Mouse (Mus musculus) right cerebral cortex, postnatal 14 days (tissue): ENCODE data around the gene Plxnb2.

ENCODE experiments used
- DNase-seq: peaks from one replicate; pipeline ENCODE4 v3.0.0; 2022

Plxnb2 gene

DNA sequence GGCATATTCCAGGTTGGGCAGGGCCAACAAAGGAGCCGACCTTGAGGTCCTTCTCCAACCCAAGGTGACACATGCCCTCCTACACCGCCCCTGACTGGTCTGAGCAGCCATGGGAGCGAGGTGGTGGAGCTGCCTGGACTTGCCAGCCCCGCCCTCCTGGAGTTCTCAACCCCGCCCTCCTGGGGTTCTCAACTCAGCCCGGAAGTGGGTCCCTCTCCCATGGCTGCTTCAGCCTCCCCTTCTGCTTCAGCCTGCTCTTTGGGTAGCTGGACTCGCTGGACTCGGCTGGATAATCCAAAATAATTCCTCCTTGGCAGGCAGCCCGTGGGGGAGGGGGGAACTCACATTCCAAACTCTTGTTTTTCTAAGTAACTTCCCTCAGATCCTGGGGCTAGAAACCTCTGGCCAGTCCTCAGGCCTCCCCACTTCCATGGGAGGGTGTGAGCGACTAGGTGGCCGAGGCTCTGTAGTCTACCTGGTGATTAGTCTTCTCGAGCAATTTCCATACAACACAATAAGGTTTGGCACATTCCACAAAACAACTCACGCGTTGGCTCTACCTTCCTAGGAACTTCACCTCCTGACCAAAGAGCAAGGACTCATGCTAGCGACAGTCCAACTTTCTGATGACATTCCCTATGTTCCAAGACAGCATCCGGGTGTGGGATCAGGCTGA, 1.5 kb downstream of the Plxnb2 start:
- DNase-seq: no peak

DNA sequence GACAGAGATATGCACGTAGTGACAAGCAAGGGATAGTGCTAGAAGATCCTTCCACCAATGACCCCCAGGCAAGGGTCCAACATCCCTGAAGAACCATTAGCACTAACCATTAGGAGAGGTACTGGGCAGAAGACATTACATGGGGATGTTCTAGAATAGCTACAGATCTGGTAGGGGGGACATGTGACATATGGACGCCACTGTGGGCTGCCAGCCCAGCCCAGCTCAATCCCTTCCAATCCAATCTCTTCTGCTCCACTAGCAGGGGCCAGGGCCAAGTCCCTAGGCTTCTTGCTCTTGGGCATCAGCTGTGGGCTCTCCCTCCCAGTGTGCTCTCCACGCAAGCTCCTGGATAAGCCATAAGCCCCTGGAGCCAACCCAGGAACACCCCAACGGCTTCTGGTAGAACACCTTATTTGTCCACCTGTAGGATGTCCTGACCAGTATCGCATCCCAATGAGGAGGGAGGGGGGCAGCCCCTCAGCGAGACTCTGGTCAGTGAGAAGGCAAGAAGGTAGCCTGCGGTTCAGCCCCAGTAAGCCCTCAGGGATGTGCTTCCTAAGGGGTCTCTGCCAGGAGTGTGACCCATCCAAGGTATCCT, 2.2 kb downstream of the Plxnb2 start:
- no peak for DNase-seq

DNA sequence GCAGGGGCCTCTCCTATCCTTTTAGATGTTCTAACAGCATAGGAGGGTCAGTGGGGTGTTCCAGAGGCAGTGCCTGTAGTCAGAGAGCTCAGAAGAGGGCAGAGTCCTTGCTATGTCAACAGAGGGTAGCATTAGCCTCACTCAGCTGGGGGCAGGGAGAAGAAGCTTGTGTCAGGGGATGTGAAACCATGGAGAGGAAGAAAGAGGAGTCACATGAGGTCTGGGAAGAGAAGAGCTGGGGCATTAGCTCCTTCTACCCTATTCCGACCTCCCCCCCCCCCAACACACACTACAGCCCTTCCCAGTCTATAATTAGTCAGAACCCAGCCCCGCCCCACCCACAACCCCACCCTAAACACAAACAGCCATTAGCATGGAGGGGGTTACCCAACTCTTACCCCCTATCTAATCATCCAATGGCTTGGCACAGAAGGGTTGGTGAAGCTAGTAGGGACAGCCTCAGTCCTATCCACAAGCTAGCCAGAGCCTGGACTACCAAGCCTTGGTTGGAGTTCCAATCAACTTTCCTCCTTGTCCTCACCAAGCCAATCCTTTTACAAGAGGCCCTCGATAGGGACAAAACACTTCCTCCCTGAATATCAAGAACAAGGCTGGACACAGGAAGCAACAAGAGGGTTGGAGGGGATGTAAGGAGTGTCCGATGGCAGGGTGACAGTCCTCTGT, 2.9 kb downstream of the Plxnb2 start:
- DNase-seq: no peak

GRCm38 (mm10) chr15:89177121-89177520, 3.5 kb downstream of the Plxnb2 start:
- peak; percentile 62 for DNase-seq

DNA sequence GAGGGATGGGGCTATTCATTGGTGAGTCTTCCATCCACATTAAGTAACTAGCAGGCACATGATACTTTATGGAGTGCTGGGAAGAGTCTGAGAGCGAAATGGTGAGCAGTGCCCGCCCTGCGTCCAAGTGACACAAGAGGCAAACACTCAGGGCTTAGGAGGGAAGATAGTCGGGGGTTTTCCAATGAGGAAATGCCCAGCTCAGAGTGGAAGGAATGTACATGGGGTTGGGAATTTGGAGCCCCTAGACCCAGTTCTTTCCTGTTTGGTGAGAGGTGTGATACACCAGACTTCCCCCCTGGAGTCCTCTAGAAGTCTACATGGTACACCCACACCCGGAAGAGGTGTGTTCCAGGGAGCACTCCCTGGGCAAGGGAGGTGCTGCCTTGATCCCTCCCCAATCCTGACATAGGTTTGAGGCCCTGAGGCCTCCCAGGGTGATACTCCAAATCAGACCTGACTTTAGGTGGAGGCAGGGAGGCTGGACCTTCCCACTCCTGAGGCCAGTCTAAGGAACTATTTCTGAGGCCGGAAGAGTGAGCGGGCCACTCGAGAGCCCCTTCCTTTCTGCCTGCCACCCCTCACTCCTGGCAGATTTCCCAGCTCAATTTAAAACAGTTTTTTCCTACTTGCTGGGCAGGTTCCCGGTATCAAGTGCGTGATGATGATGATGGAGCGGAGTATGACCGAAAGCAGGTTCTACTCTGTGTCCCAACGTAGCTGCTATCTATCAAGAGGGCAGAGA, 5.0 kb downstream of the Plxnb2 start:
- DNase-seq: no peak

DNA sequence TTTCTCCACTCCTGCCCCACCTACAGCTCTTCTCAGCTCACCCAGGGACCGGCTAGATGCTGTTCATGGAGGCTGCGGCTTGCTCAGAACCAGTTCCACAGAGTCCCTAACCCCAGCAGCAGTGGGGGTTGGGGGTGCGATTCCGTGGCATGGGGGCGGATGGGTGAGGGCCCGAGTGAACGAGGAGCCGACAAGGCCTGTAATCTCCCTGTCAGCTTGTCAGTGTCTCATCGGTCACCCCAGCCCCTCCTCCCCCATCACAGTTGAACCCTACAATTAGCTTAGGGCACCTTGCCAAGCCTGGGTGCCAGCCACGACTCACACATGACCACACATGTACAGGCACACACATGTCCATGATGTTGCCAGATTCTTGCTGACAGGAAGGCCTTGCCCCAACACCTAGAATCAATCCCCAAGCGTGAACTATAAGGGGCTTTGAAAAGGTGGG, 5.7 kb downstream of the Plxnb2 start:
- no peak for DNase-seq

DNA sequence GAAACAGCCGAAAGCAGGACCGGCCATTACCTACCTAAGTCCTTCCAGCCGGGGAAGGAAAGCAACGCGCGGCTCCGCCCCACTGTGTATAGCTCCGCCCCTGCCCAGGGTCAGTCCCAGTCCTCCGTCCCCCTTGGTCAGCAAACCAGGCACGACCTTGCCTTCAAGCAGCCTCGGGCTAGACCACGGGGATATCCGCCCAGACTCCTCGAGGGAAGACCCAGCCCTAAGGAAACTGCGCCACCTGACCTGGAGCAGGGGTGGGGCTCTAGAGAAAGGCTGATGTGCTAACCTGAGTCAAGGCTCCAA, 6.7 kb downstream of the Plxnb2 start:
- DNase-seq: peak; percentile 49

- DNase-seq: peak; percentile 67
Measured at GRCm38 (mm10) chr15:89173024-89173905, 7.3 kb downstream of the Plxnb2 start.

DNA sequence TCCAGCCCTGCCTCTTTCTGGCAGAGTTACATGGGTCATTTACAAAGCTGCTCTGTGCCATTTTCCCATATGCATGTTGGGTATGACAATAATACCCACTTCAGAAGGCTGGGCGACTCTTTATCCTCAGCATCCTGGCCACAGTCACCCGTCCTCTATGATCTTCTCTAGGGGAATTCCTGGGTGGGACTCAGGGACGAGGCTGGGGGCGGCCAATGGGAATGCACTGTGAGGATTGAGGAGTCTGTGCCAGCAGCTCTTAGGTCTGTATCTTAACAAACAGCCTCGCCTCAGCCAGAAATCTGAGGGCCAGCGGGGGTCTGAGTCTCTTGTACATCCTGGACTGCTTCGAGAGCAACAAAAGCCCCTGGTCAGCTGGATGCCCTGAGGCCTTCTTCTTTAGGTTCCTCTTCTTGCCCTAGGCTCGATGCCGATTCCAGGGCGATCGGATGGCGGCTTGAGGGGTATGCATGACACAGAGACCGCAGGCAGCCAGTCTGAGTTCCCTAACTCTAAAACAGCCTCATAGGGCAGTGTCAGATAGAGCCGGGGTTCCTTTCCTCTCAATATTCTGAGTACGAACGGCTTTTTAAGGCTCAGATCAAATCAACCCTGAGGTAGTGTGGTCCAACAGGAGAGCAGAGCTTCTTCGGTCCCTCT, 8.2 kb downstream of the Plxnb2 start:
- DNase-seq: no peak

DNA sequence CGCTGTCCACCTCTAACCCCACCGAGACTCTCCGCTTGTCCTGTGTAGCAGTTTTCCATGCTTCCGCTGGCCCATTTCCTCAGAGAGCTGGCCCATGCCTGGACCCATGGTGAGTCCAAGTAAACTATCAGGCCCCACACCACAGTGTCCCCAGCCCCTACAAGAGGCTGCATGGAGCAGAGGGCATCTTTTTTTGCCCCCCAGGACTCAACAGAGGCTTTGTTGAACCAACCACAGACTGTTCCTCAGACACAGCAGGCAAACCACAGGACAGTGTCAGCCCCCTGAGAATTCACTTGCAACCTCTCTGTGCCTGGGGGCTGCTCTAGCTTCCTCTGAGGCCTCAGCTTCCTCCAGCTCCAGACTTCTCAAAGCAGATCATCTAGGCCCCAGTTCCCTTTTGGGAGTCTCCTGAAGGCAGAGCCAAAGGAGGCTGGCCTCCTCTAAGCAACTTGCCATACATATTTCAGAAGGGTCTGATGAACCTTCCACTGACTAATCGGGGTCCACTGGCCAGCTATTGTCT, 9.0 kb downstream of the Plxnb2 start:
- no peak for DNase-seq

DNA sequence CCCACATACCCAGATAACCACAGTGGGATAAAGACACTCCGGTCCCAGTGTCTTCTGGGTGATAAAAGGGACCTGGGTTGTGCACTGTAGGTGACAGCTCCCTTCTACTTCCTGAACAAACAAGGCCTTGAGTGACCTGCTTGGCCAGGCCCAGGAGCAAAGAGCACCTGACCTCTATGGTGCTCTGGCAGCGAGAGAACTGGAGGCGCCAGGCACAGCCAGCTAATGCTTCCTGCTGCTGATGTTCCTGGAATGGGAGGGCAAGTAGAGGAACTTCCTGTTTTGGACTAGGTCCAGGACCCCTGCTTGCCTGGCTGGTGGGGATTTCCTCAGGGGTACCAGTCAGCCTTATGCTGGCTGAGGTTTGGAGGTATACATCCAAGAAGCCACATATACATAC, 10.5 kb downstream of the Plxnb2 start:
- DNase-seq: no peak

- peak; percentile 80 for DNase-seq
Measured at GRCm38 (mm10) chr15:89169431-89169830, 11.2 kb downstream of the Plxnb2 start.

GRCm38 (mm10) chr15:89168922-89169321, 11.7 kb downstream of the Plxnb2 start:
- no peak for DNase-seq

- DNase-seq: no peak
Measured at GRCm38 (mm10) chr15:89165478-89165877, 15.1 kb downstream of the Plxnb2 start.

DNA sequence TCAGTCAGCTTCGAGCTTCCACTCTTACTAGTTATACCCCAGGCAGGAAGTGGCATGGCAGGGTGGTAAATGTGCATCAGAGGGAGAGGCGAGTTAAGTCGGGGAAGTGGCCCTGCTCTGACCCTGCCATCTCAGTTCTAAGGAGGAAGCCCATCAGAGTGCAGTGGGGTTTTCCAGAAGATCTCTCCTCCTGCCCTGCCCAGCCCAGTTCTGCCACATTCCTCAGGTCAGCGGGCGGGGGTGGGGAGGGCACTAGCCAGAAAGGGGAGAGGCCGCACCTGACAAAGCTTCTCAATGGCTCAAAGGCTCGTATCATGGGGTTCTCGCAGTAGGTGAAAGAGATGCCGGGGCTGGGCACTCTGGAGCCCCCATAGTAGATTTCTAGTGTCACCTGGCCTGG, 19.2 kb downstream of the Plxnb2 start:
- no peak for DNase-seq

DNA sequence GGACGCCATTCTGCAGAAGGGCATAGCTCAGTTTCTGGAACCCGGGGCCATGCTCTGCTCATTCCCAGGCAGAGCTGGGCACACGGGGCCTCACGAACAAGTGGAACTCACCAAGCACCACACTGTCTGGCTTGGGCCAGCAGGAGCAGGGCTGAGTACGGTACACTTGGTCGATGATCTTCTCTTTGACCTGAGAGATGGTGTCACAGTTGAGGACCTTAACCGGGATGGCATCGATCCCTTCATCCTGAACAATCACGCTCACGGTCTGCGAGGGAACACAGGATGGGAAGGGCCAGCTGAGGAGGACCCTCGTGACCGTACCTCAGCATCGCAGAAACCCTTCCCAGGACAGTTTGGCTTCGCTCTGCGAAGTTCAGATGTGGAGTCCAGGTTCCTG, 22.1 kb downstream of the Plxnb2 start:
- no peak for DNase-seq

DNA sequence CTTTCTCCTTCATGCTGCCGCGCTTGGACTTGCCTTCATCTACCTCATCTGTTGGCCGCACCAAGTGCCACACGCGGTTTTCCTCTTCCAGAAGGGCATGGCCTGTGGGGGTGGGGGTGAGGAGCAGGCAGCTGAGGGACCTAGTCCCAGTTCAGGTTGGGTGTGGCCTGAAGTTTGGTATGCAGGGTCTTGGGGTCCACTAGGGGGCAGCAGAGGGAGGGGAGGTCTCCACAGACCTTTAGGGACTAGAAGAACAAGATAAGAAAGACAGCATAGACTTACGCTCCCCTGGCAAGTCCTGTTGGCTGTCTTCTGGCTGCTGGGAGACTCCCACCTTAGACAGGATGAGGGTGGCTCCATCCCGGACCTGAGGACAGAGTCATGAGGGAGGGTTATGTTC, 22.6 kb downstream of the Plxnb2 start:
- DNase-seq: peak; percentile 78

DNA sequence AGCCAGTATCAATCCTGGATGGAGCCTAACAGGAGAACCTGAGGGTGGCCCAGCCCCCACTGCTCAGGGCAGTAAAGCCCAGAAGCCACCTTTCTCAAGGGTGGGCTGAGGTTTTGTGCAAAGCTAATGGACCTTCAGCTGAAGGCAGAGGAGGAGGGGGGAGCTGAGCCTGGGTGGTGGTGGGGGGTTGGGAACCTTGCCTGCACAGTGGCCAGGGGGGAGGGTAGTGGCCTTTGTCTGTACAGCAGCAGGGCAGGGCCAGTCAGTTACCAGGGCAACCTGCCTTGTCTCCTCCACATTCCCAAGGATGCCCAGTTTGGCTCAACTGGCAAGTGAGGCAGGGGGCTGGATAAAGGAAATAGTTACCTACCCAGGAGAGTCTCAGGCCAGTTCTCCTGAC, 28.3 kb downstream of the Plxnb2 start:
- no peak for DNase-seq

GRCm38 (mm10) chr15:89150041-89150390, 30.6 kb downstream of the Plxnb2 start:
- DNase-seq: no peak

- peak; percentile 65 for DNase-seq
Measured at GRCm38 (mm10) chr15:89149271-89150040, 31.1 kb downstream of the Plxnb2 start, which contains the start of gene Mapk11. Mapk11 (minus strand) TSS chr15:89149628.
